Mouse (Mus musculus) Muller cell, postnatal 12 days (primary cell): ENCODE results near the gene Sdhaf1.

Source experiments
- DNase-seq: peaks from one replicate; pipeline ENCODE4 v3.0.0-alpha.2; 2015; ENCODE audit errors: inconsistent ontology term

The Sdhaf1 gene

DNA sequence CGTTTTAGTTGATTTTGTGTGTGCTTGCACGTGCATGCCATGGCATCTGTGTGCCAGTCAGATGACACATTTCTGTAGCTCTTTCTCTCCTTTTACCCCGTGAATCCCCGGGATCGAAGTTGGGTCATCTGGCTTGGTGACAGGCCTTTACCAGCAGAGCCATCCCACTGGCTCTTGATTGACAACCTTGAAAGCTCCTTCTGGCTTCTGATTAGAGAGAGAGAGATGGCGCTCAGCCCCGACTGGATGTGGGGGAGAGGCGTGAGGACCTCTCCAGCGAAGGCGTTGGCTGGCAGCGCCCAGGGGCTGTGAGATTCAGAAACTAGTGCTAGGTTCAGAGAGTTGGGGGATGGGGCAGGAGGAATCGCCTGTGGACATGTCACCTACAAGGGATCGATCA is 29.9 kb downstream of the Sdhaf1 start:
- DNase-seq, result peak; percentile 45

DNA sequence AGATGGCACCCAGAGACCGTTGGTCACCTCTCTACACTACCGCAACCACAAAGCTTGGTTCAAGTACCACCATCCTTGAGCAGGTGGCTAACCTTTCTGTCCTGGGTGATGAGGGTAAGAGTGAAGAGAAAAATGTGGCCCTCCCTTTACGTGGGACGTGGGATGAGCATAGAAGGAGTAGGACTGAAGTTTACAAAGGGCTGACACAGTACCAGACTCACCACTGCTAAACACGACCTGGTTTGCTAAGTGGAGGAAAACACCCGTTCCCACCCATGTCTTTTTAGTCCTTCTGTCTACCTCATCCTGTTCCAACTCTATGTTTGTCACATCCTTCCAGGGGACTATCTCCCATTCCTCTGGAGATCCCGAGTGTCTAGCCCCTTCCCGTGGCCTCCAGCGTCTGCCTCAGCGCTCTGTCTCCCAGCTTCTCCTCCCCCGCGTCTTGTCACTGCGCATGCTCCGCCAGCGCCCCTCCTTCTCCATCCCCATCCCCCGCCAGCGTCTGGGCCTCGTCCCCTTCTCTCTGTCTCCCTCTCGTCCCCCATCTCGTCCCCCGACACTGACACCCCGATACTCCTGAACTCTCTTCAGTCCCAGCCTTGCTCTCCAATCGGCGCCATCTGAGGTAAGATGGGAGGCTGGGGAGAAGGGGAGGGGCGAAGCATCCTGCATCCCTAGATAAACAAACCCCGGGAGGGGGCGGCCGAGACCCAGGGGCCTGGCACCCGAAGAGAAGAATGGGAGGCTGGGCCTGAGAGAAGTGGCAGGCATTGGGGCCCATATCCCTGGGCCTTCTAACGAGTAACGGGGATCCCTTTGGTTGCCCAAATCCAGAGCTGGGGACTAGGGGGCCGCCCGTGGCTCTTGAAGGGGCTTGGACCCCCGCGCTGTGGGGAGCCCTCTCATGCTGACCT is 32.2 kb downstream of the Sdhaf1 start, which contains the start of gene Clip3:
TSS of gene Clip3 (plus strand) at position 514 of the 917 bp plus-strand sequence.
- peak; percentile 88 for DNase-seq

DNA sequence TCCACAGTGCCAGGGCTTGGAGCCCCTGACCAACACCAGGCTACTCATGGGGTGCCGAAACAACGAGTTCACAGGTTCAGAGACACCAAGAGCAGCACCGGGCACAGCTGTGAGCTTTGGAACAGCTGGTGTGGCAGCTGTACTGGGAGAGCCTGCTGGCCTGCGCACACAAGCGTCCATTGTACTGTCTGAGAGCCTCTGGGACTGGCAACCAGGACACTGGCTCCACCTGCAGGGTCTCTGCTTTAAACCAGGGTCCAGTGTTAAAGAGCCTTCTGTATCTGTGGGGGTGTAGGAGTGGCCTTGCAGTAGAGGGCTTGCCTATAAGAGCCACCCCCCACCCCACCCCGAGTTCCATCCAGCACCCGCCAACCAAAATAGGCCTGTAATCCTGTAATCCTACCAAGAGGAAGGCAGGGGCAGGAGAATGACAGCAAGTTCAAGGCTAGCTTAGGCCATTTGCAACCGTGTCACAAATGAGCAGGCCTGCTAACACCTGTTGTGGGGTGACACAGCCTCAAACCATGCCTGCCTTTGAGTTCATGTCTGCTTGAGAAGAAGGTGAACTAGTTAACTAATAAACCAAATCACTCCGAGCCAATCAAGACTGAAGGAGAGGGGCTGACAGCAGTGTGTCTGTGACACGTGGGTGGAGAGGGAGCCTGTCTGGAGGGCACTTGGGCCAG is 33.8 kb downstream of the Sdhaf1 start:
- no peak for DNase-seq

DNA sequence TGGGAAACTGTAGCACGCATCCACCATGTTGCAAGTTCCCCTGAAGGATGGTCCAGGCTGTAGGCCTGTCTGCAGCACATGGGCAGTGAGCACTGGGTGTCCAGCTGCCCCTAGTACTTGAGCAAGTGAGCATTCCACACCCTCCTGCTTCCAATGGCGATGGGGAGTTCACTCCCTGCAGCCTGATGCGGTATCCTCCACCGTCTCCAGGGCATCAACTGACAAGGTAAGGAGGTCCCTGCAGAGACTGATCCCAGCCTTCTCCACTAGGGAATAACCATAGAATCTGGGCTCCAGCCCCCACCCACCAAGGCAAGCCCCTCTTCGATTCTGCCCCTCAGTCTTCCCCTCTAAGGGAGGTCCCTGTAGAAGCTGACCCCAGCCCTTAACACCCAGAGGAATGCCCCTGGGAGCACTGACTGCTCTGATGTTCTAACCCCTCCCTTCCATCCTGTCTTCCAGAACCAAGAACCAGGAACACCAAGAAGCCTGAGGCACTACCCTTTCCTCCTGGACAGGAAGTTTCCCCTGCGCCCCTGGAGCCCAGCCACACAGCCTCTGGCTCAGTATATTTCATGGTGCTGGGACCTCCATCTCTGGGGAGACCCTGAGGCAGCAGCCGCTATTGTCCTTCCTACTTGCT is 34.5 kb downstream of the Sdhaf1 start:
- no peak for DNase-seq

DNA sequence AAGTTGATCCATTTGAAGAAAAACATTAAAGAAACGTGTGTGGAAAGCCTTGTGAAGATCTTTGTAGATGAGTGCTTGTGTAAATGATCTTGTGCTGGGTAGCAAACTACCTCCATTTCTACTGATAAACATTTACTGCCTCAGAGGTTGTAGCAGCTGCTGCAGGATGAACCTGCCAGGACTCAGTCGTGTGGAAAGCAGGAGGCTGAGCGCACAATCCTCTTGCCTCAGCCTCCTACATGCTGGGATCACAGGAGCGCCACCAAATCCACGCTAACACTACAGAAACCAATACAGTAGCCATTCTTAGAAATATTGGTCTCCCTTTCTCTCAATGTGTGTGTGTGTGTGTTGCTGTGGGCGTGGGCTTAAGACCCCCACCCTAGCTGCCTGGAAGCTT is 35.6 kb downstream of the Sdhaf1 start:
- DNase-seq, result no peak

DNA sequence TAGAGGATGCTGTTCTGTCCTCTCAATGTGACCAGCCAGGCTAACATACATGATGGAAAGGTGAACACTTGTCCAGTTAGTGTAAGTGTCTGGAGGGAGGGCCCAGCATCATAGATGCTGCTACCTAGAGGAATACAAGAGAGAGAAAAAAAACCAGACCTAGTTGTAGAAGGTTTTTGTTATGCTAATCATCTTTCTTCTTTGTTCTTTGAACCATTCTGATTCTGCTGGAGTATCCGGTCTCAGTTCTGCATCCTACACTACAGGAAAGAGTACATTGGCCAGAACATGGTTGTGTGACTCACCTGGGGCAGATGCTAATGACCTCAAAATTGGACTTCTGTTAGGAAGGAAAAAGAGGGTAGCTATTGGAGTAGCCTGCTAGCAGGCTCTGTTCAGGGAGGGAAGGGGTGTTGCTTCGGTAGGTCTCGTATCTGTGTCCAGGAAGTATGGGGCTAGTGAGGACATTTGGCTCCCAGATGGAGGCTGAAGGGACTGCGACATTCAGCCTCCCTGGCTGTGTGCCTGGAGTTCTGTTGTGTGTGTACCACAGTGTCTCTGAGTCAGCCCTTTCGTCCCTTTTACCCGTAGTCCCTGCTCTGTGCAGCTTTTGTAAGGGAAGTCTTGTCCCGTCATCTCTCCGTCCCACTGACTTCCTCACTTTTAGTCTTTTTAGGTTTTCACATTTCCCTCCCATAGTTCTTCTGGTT is 36.8 kb downstream of the Sdhaf1 start:
- DNase-seq, result peak; percentile 52

DNA sequence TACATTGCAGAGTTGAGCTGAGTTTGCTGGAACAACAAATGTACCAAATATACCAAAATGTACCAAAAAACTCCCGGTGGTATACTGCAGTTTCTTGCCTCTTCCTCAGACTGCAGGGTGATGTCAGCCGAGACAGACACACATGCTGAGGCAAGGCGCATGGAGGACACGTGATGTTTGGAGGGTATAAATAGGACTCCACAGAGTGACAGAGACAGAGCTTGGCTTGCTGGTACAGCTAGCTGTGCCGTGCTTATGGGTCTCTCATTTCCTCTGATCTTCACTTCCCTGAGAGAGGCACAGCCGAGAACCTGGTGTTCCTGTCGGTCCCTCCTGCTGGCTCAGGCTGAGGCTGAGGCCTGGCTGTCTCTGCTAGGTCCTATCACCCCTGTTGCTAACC is 41.0 kb downstream of the Sdhaf1 start:
- DNase-seq, result no peak

DNA sequence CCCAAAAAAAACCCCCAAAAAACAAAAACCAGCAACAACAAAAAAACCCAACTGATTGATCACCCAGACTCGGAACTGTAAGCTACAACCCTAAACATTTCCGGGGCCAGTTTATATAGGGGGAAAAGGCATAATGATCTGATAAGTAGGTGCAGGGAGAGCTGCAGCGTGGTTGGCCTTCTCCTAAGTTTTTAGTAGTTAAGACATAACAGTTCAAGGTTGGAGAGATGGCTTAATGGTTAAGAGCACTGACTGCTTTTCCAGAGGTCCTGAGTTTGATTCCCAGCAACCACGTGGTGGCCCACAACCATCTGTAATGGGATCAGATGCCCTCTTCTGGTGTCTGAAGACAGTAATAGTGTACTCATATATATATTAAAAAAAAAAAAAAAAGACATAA is 42.2 kb downstream of the Sdhaf1 start:
- DNase-seq, result no peak

DNA sequence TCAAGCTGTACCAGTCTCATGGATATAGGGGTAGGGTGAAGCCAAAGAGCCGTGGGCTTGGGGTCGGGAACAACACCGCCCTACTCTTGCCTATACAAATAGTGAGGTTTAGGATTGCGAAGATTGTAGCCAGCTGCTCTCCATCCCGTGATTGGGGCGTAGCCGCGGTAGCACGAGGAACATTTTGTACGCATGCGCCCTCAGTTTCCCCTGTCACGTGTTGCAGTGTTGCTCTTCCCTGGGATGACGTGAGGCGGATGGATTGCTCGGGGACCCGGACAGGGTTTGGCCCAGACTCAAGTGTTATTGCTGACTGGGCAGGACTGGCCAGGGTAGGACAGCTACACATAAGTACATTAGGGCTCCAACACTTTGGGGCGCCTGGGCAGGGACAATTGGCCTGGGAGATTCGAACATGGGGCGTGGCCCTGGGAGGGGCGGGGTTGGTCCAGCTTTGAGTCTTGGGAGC is 43.0 kb downstream of the Sdhaf1 start:
- peak; percentile 94 for DNase-seq

DNA sequence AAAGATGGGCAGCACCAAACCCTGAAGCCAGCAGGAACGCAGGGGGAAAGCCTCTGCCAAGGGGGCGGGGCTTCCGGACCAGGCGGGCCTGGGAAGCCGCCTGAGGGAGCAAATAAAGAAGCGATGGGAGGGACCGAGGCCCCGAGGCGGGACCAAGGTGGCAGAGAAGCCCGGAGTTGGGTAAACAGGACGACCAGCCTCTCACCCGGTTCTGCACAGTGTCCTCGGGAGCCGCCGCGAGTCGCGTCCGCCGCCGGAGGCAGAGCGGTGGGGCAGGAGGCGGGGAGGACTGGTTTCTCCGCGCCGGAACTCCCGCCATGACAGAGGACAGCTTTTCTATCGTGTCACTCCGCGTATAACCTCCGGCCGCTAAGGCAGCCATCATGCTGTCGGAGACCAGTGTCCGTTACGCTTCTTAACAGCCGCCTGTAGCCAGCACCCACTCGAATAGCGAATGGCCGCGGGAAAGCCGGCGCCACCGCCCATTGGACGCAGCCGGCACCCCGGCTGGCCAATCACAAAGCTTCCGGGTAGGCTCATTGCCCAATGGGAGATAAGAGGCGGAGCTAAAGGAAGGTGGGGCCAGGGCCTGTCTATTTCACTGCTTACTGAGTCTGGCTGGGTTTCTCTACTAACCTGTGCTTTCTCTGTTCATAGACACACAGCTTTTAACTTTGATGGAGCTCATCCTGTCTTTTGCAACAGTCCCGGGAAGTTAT is 43.6 kb downstream of the Sdhaf1 start, which contains the start of the genes Thap8 and Wdr62:
TSS of gene Thap8 (plus strand) at position 144 of the 719 bp plus-strand sequence.
TSS of gene Wdr62 (minus strand) at position 469 of the 719 bp plus-strand sequence.
- peak; percentile 97 for DNase-seq

DNA sequence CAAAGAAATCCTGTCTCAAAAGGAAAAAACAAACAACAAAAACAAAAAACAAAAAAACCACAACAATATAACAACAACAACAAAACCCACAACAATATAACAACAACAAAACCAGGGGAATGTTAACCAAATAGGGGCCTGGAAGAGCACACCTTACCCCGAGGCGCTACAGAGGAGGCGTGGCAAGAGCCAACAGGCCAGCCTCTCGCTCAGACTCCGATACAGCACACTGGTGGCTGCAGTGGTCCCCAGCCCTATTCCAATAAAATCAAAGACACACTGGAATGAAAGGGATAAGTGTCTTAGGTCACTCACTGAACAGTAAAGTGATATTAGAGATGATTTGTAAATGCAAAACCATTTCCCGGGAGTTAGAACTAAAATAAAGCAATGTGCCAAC is 44.2 kb downstream of the Sdhaf1 start:
- no peak for DNase-seq

DNA sequence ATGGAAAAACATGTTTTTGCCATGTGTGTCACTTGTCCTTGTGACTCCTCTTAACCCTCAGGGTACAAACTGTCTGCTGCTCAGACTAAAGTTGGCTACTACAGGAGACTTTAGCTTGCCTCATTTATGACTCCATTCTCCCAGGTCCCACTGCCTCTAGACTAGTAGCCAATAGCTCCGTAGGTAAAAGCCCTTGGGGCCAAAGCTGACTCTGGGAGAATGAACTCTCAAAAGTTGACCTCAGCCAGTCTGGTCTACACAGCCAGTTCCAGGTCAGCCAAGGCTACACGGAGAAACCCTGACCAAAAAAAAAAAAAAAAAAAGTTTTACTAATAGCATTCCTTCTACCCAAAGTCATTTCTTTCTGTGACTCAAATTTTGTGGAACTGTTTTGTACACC is 44.8 kb downstream of the Sdhaf1 start:
- DNase-seq, result no peak

DNA sequence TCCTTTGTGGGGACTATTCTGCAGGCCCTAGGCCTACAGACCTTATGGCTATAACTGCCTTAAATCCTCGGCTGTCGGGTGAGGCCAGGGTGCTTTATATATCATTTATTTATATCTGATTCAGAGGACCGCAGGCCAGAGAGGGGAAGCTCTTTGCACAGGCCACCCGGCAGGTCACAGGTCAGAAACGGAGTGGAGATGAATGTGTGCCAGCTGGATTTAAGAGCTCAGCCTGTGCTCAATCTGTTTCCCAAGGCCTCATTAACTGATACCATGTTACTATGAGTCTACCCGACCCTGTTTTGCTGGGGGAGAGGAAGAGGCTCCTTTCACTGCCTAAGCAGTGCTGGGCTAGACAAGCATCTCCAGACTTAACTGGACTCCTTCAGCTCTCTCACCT is 49.3 kb downstream of the Sdhaf1 start:
- DNase-seq, result no peak
